Mouse (Mus musculus) bone marrow macrophage, adult 2 months (primary cell): Measurements from ENCODE around the gene Rpl32.

Experiments used
- CTCF ChIP-seq: IDR thresholded peaks from 2 replicates; pipeline ENCODE4 v1.5.1; 2012; ENCODE audit warnings: low read depth, mild to moderate bottlenecking, low read length, moderate library complexity
- POLR2A ChIP-seq: IDR thresholded peaks from 2 replicates; pipeline ENCODE4 v1.6.1; 2012; ENCODE audit warnings: mild to moderate bottlenecking, low read depth, low read length, borderline replicate concordance

DNA sequence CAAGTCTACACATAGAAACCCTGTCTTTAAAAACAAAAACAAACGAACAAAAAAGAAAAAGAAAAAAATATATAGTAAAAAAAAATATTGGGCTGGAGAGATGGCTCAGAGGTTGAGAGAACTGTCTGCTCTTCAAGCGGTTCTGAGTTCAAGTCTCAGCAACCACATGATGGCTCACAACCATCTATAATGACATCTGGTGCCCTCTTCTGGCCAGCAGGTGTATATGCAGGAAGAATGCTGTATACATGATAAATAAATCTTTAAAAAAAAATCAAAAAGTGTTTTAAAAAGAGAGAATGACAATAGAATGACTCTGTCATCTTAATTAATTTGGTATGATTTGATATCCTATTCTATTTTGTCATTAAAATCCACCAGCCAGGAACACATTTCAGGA lies 45.9 kb upstream of the Rpl32 start:
- no peak; the same call in 1 of the 2 replicates for TF ChIP-seq CTCF
- no peak for TF ChIP-seq POLR2A
